23 mouse cellular contexts compared by ENCODE assay signal in the genomic region with DNA sequence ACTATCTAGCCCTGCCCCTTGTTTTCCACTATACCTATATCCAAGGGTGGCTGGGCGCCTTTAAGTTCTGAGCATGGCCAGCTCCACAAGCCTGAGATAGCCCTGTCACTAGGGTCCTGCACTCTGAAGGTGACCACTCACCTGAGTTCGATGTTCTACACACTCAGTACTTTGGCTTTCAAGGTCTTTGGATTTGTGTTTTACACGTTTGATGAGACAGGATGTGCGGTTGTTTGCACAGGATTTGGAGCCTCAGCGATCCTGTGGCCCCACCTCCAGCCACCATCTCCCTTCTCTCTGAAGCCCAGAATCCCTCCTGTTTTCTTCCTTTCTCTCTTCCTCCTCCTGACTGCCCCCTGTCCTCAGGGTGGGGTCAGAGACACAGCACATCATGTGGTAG. TPM values are rescaled to one million over a fixed set of nuclear protein-coding genes. Genes with fewer than 3 reads are reported as not detected.
DNase-seq lines count a peak whose midpoint lies in the region; ATAC-seq and TF ChIP-seq lines count a peak whose summit lies in the region.
"Had no signal": no experiment of that assay in that cellular context is flagged by ENCODE, and none has a peak within 500 bp of the region (broad histone marks: within the 10 kb centered on the region; RNA-seq: fewer than 3 reads in every experiment).

No protein-coding gene starts in this region.

- H3K36me3 ChIP-seq in heart, embryonic 11.5 days (ENCODE audit: control insufficient read depth, insufficient read depth, low read length), result no peaks in the 10 kb centered on the region
- no peaks in the 10 kb centered on the region for H3K36me3 ChIP-seq in hindbrain, embryonic 12.5 days
- H3K36me3 ChIP-seq: embryonic facial prominence, embryonic 10.5 days; embryonic facial prominence, embryonic 12.5 days; forebrain, embryonic 15.5 days; G1E had no signal

- peaks cover 11% of the 10 kb centered on the region for H3K4me1 ChIP-seq in heart, embryonic 11.5 days (ENCODE audit: control insufficient read depth, insufficient read depth, low read length)
- H3K4me1 ChIP-seq in lung, adult 2 months (ENCODE audit: control insufficient read depth, insufficient read depth, low read length), result peaks cover 13% of the 10 kb centered on the region
- H3K4me1 ChIP-seq in hindbrain, embryonic 12.5 days, result peaks cover 11% of the 10 kb centered on the region

- peak; percentile 75 for DNase-seq in heart, adult 11 months
- peak; percentile 44 for DNase-seq in CD4-positive helper T cell, adult 2 months (ENCODE audit: low read depth, low spot score)
- peak; percentile 63 for DNase-seq in naive thymus-derived CD4-positive, alpha-beta T cell, adult 2 months (ENCODE audit: low read depth)
- no peak for DNase-seq in lung, adult 2 months
- DNase-seq: adrenal gland, adult 8-10 months; adrenal gland, postnatal 14 days; adrenal gland, postnatal 36 days; cerebellum, adult 11-12 months; cerebellum, adult 2 months; cerebellum, adult 9-10 months; cerebellum, postnatal 10 days; cerebellum, postnatal 25 days; forebrain, postnatal 0 days had no signal

- no peak for TF ChIP-seq CTCF in lung, adult 2 months (IDR thresholded peaks at IDR 0.05; ENCODE audit: insufficient read depth, low read length)

- no peaks in the 10 kb centered on the region for H3K9me3 ChIP-seq in heart, embryonic 11.5 days (replicated peaks; ENCODE audit: control insufficient read depth, low read length)
- no peaks in the 10 kb centered on the region for H3K9me3 ChIP-seq in hindbrain, embryonic 12.5 days (replicated peaks)
- H3K9me3 ChIP-seq: embryonic facial prominence, embryonic 10.5 days; embryonic facial prominence, embryonic 12.5 days; forebrain, embryonic 13.5 days; forebrain, embryonic 15.5 days; G1E had no signal

- TF ChIP-seq POLR2A in lung, adult 2 months (IDR thresholded peaks at IDR 0.05; ENCODE audit: borderline replicate concordance, extremely low read depth, low read depth, low read length), result no peak

- H3K9ac ChIP-seq in heart, embryonic 11.5 days (ENCODE audit: low read depth, low read length), result no peak overlapping the region
- H3K9ac ChIP-seq in hindbrain, embryonic 12.5 days, result no peak overlapping the region
- H3K9ac ChIP-seq: embryonic facial prominence, embryonic 12.5 days; forebrain, embryonic 13.5 days; forebrain, embryonic 15.5 days; forebrain, postnatal 0 days had no signal

- no peak overlapping the region for H3K4me3 ChIP-seq in heart, embryonic 11.5 days (ENCODE audit: low read depth, low read length)
- no peak overlapping the region for H3K4me3 ChIP-seq in lung, adult 2 months (replicated peaks; ENCODE audit: extremely low read depth, low read depth, low read length)
- H3K4me3 ChIP-seq in hindbrain, embryonic 12.5 days, result no peak overlapping the region
- H3K4me3 ChIP-seq: embryonic facial prominence, embryonic 10.5 days; embryonic facial prominence, embryonic 12.5 days; forebrain, embryonic 13.5 days; forebrain, embryonic 15.5 days had no signal

- whole genome bisulfite sequencing in heart, embryonic 11.5 days (ENCODE audit: insufficient replicate concordance), result 74% methylated on average over 5 of the region's 5 CpGs
- WGBS in lung, adult 2 months, result 68% methylated on average over 5 of the region's 5 CpGs
- WGBS in hindbrain, embryonic 12.5 days, result 88% methylated on average over 5 of the region's 5 CpGs

- H3K4me2 ChIP-seq in heart, embryonic 11.5 days, result no peak overlapping the region
- no peak overlapping the region for H3K4me2 ChIP-seq in hindbrain, embryonic 12.5 days (replicated peaks)
- H3K4me2 ChIP-seq: embryonic facial prominence, embryonic 12.5 days; forebrain, embryonic 13.5 days; forebrain, embryonic 15.5 days had no signal

- no peak overlapping the region for H3K27ac ChIP-seq in heart, embryonic 11.5 days (ENCODE audit: low read depth, low read length)
- H3K27ac ChIP-seq in hindbrain, embryonic 12.5 days, result no peak overlapping the region
- H3K27ac ChIP-seq: embryonic facial prominence, embryonic 10.5 days; embryonic facial prominence, embryonic 12.5 days; forebrain, embryonic 13.5 days; forebrain, embryonic 15.5 days had no signal

- no peak for ATAC-seq in heart, embryonic 11.5 days (replicated peaks; ENCODE audit: insufficient number of reproducible peaks, low FRiP score, low TSS enrichment)
- ATAC-seq in hindbrain, embryonic 12.5 days (ENCODE audit: low FRiP score), result no peak
- ATAC-seq: activated CD4-positive, CD25-positive, alpha-beta regulatory T cell, adult 4 months; forebrain, embryonic 13.5 days; forebrain, embryonic 15.5 days; forebrain, postnatal 0 days; Patski had no signal

- H3K27me3 ChIP-seq in heart, embryonic 11.5 days (ENCODE audit: control insufficient read depth, insufficient read depth, low read length), result no peaks in the 10 kb centered on the region
- no peaks in the 10 kb centered on the region for H3K27me3 ChIP-seq in hindbrain, embryonic 12.5 days
- H3K27me3 ChIP-seq: CH12.LX; embryonic facial prominence, embryonic 12.5 days; forebrain, embryonic 15.5 days; Patski had no signal

RNA-seq across cellular contexts. Expression of gene Vcpkmt, which starts 49.6 kb away (rescaled TPM):
- polyA plus RNA-seq in heart, embryonic 11.5 days (2014; fragmentation: Nextera tagmentation; extraction: Ambion mirVana), result 22.8 and 25.3 TPM in 2 replicates
- polyA plus RNA-seq in lung, adult 2 months (2012; rRNA removed), result 7.3 and 11.3 TPM in 2 replicates
- polyA plus RNA-seq in hindbrain, embryonic 12.5 days (2016; fragmentation: Nextera tagmentation; extraction: Ambion mirVana), result 22.1 and 23.0 TPM in 2 replicates
